ENCODE assay signal across 7 mouse cellular contexts in genomic region chr12:22030717-22031116, GRCm38 (mm10).
A peak's percentile ranks its signal among the peaks of the same experiment; 100 is the strongest.
DNase-seq lines count a peak whose midpoint lies in the region; ATAC-seq lines count a peak whose summit lies in the region.
"Not testable (repeated sequence)": the region's sequence is repeated elsewhere in the genome, so short reads cannot be mapped to it uniquely, and the experiment has no call there.

No protein-coding gene starts in this region.

- WGBS in embryonic facial prominence, embryonic 14.5 days, result 23% methylated on average over 6 of the region's 45 CpGs
- 5% methylated on average over 40 of the region's 45 CpGs for WGBS in heart, embryonic 12.5 days
- 6% methylated on average over 37 of the region's 45 CpGs for WGBS in intestine, embryonic 16.5 days

- not testable (repeated sequence) for H3K27me3 ChIP-seq in embryonic facial prominence, embryonic 14.5 days (replicated peaks; ENCODE audit: control insufficient read depth, insufficient read depth, low read length); heart, embryonic 12.5 days (replicated peaks); intestine, embryonic 16.5 days (replicated peaks; ENCODE audit: control insufficient read depth, insufficient read depth, low read length)

- peak; percentile 59 for DNase-seq in adrenal gland, adult 2 months
- DNase-seq in embryonic facial prominence, embryonic 14.5 days (ENCODE audit: low spot score), result peak; percentile 0
- DNase-seq in left cerebral cortex, postnatal 4 days, result peak; percentile 1
- peak; percentile 82 for DNase-seq in mesoderm, embryonic 11.5 days (ENCODE audit: low read depth, low spot score)
- DNase-seq in spleen, postnatal 4 days (ENCODE audit: low spot score in 2 of 2), result peak; percentile 20 to 65

- not testable (repeated sequence) for ATAC-seq in embryonic facial prominence, embryonic 14.5 days (ENCODE audit: low read depth); heart, embryonic 12.5 days (ENCODE audit: insufficient number of reproducible peaks, low FRiP score)
- peak; percentile 76 for ATAC-seq in intestine, embryonic 16.5 days

- not testable (repeated sequence) for H3K36me3 ChIP-seq in embryonic facial prominence, embryonic 14.5 days (ENCODE audit: control insufficient read depth, insufficient read depth, low read length); heart, embryonic 12.5 days; intestine, embryonic 16.5 days (ENCODE audit: control insufficient read depth, insufficient read depth, low read length)

- not testable (repeated sequence) for H3K9me3 ChIP-seq in embryonic facial prominence, embryonic 14.5 days (ENCODE audit: control insufficient read depth, low read length); heart, embryonic 12.5 days (replicated peaks); intestine, embryonic 16.5 days (ENCODE audit: control insufficient read depth, low read length)

- H3K4me2 ChIP-seq in embryonic facial prominence, embryonic 14.5 days (ENCODE audit: low read depth, low read length), result not testable (repeated sequence)
- H3K4me2 ChIP-seq in heart, embryonic 12.5 days, result peak overlapping the region; percentile 48
- H3K4me2 ChIP-seq in intestine, embryonic 16.5 days (ENCODE audit: low read depth, low read length), result peak overlapping the region; percentile 33

- not testable (repeated sequence) for H3K27ac ChIP-seq in embryonic facial prominence, embryonic 14.5 days (replicated peaks; ENCODE audit: low read depth, low read length); heart, embryonic 12.5 days (ENCODE audit: poor library complexity, severe bottlenecking); intestine, embryonic 16.5 days (ENCODE audit: low read length)

- not testable (repeated sequence) for H3K4me1 ChIP-seq in embryonic facial prominence, embryonic 14.5 days (ENCODE audit: control insufficient read depth, insufficient read depth, low read length); heart, embryonic 12.5 days (replicated peaks); intestine, embryonic 16.5 days (ENCODE audit: control insufficient read depth, insufficient read depth, low read length)

- intact Hi-C loops in left cerebral cortex, postnatal 4 days (cut with DNase I), result not testable (repeated sequence)

- peak overlapping the region; percentile 13 for H3K4me3 ChIP-seq in embryonic facial prominence, embryonic 14.5 days (ENCODE audit: low read depth, low read length)
- H3K4me3 ChIP-seq in heart, embryonic 12.5 days, result peak overlapping the region; percentile 34
- H3K4me3 ChIP-seq in intestine, embryonic 16.5 days (ENCODE audit: low read length), result peak overlapping the region; percentile 25

- not testable (repeated sequence) for H3K9ac ChIP-seq in embryonic facial prominence, embryonic 14.5 days (ENCODE audit: low read depth, low read length); heart, embryonic 12.5 days; intestine, embryonic 16.5 days (ENCODE audit: low read depth, low read length)

Comparison
In these comparisons a context has a peak if more than half of its experiments do, and no peak if none do; other contexts are left out.
1. DNase-seq: peak in every context shown above with its lines; median percentile 82 in mesoderm, embryonic 11.5 days; 59 in adrenal gland, adult 2 months; 42 in spleen, postnatal 4 days; 1 in left cerebral cortex, postnatal 4 days; 0 in embryonic facial prominence, embryonic 14.5 days.